Mouse (Mus musculus) testis, adult 2 months (tissue): ENCODE data around the gene Naa60. TPM values are rescaled to one million over a fixed set of nuclear protein-coding genes. Genes with fewer than 3 reads are reported as not detected.

Source experiments
- H3K27ac ChIP-seq: fragments of 200-500 bp; 2 replicates; pipeline ENCODE4 v1.5.1; 2012; ENCODE audit warnings: low read depth, low read length; ENCODE audit not compliant: control insufficient read depth, insufficient read depth
- H3K27me3 ChIP-seq: fragments of 200-500 bp; 2 replicates; pipeline ENCODE4 v1.6.1; 2012; ENCODE audit warnings: mild to moderate bottlenecking, low read length, moderate library complexity; ENCODE audit not compliant: control insufficient read depth, insufficient read depth
- H3K36me3 ChIP-seq: fragments of 200-500 bp; 2 replicates; pipeline ENCODE4 v1.6.1; 2012; ENCODE audit warnings: mild to moderate bottlenecking, low read length; ENCODE audit not compliant: control insufficient read depth, insufficient read depth
- H3K4me1 ChIP-seq: fragments of 200-500 bp; 2 replicates; pipeline ENCODE4 v1.6.1; 2012; ENCODE audit warnings: low read length; ENCODE audit not compliant: control insufficient read depth, insufficient read depth
- H3K4me3 ChIP-seq: fragments of 200-500 bp; 2 replicates; pipeline ENCODE4 v1.5.1; 2012; ENCODE audit warnings: low read depth, mild to moderate bottlenecking, low read length, moderate library complexity, mixed read lengths; ENCODE audit not compliant: control insufficient read depth
- CTCF ChIP-seq: fragments of 200-500 bp; IDR thresholded peaks from 2 replicates; pipeline ENCODE4 v1.5.1; 2012; ENCODE audit warnings: low read depth, mild to moderate bottlenecking, inconsistent platforms, low read length, moderate library complexity; ENCODE audit not compliant: control insufficient read depth, insufficient read depth, insufficient replicate concordance
- POLR2A ChIP-seq: fragments of 200-500 bp; IDR thresholded peaks from 2 replicates; pipeline ENCODE4 v1.6.1; 2012; ENCODE audit warnings: low read depth, mild to moderate bottlenecking, inconsistent platforms, low read length, moderate library complexity; ENCODE audit not compliant: control insufficient read depth
- polyA plus RNA-seq: library from polyadenylated mRNA; depleted of rRNA; stranded (reverse); fragments of >200 nt; gene quantifications from 2 replicates; pipeline ENCODE4 v1.2.3, GENCODE M21; 2012; rRNA removed

Gene Naa60
- polyA plus RNA-seq, 1 experiment: 130 TPM

DNA sequence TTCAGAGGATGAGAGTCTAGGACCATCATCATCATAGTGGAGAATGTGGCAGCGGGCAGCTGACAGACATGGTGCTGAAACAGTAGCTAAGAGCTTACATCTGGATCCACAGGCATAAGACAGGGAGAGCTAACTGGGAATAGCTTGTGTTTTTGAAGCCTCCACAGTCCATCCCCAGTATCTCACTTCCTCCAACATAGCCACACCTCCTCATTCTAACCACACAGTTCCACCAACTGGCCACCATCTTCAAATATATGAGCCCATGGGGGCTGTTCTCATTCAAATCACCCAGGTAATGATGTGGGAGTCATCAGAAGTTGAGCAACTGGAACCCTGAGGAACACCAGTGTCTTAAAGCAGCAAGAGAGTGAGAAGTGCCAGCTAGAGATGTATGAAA, 79.0 kb downstream of the Naa60 start:
- Histone ChIP-seq H3K27me3 (no peaks in the 10 kb centered on the region), H3K4me1 (peaks cover 3% of the 10 kb centered on the region), H3K36me3 (no peaks in the 10 kb centered on the region), H3K4me3 (no peak overlapping the region), H3K27ac (no peak overlapping the region)
- TF ChIP-seq CTCF: no peak
- TF ChIP-seq POLR2A: no peak

Other genes starting within 250 kb of the Naa60 start
- gene Mefv, start 154.3 kb upstream of the Naa60 start, polyA plus RNA-seq: 0.04 TPM in 1 of 2 replicates, not detected in the other
- 11.1 and 11.7 TPM in 2 replicates for gene Zfp263, start 128.3 kb upstream of the Naa60 start, polyA plus RNA-seq
- gene Olfr15, start 41.5 kb upstream of the Naa60 start, polyA plus RNA-seq: not detected in 2 replicates
- gene Zfp174, start 25.1 kb upstream of the Naa60 start, polyA plus RNA-seq: 1.5 TPM in 2 replicates
- 11.2 and 14.3 TPM in 2 replicates for gene Zfp597, start 12.2 kb downstream of the Naa60 start, polyA plus RNA-seq
- gene Gm20695, start 12.3 kb downstream of the Naa60 start, polyA plus RNA-seq: 0.12 TPM in 1 of 2 replicates, not detected in the other
- 364 and 366 TPM in 2 replicates for gene 1700037C18Rik, start 36.3 kb downstream of the Naa60 start, polyA plus RNA-seq
- gene Cluap1, start 36.4 kb downstream of the Naa60 start, polyA plus RNA-seq: 26.2 and 29.4 TPM in 2 replicates
- gene Nlrc3, start 104.3 kb downstream of the Naa60 start, polyA plus RNA-seq: 0.64 and 0.80 TPM in 2 replicates
- 175 and 188 TPM in 2 replicates for gene Slx4, start 131.4 kb downstream of the Naa60 start, polyA plus RNA-seq
- 0.14 and 0.17 TPM in 2 replicates for gene Dnase1, start 164.6 kb downstream of the Naa60 start, polyA plus RNA-seq
- gene Trap1, start 205.5 kb downstream of the Naa60 start, polyA plus RNA-seq: 70.0 and 72.4 TPM in 2 replicates